Mouse (Mus musculus) lung, postnatal 0 days (tissue): ENCODE data around the gene C87436. TPM values are rescaled to one million over a fixed set of nuclear protein-coding genes. Genes with fewer than 3 reads are reported as not detected.

Source experiments
- ATAC-seq: fragments of 200-750 bp; cut with Nextera tagmentation; 2 replicates; pipeline ENCODE4 v1.8.0; 2017; ENCODE audit warnings: moderate library complexity
- DNase-seq: peaks from one replicate; pipeline ENCODE4 v3.0.0-alpha.2; 2016; ENCODE audit warnings: low spot score
- H3K27ac ChIP-seq: fragments of 300-500 bp; sonication (generic); 2 replicates; pipeline ENCODE4 v1.5.1; 2014; ENCODE audit warnings: antibody characterized with exemption, mild to moderate bottlenecking, low read length, mixed read lengths
- H3K27me3 ChIP-seq: fragments of 300-500 bp; sonication (generic); replicated peaks from 2 replicates; pipeline ENCODE4 v1.6.1; 2014; ENCODE audit warnings: low read length, mixed read lengths; ENCODE audit not compliant: insufficient read depth
- H3K36me3 ChIP-seq: fragments of 300-500 bp; sonication (generic); 2 replicates; pipeline ENCODE4 v1.6.1; 2014; ENCODE audit warnings: low read length, mixed read lengths; ENCODE audit not compliant: insufficient read depth
- H3K4me1 ChIP-seq: fragments of 300-500 bp; sonication (generic); 2 replicates; pipeline ENCODE4 v1.6.1; 2014; ENCODE audit warnings: antibody characterized with exemption, low read depth, low read length, mixed read lengths; ENCODE audit not compliant: insufficient read depth
- H3K4me2 ChIP-seq: fragments of 300-500 bp; sonication (generic); replicated peaks from 2 replicates; pipeline ENCODE4 v1.6.1; 2014; ENCODE audit warnings: low read depth, mild to moderate bottlenecking, low read length, moderate library complexity, mixed read lengths
- H3K4me3 ChIP-seq: fragments of 300-500 bp; sonication (generic); 2 replicates; pipeline ENCODE4 v1.5.1; 2014; ENCODE audit warnings: low read depth, low read length
- H3K9ac ChIP-seq: fragments of 300-500 bp; sonication (generic); replicated peaks from 2 replicates; pipeline ENCODE4 v1.6.1; 2014; ENCODE audit warnings: low read depth, mild to moderate bottlenecking
- H3K9me3 ChIP-seq: fragments of 300-500 bp; sonication (generic); 2 replicates; pipeline ENCODE4 v1.6.1; 2016; ENCODE audit warnings: low read length, mixed read lengths
- CTCF ChIP-seq: IDR thresholded peaks from 2 replicates; pipeline ENCODE4 v1.5.1; 2016; ENCODE audit warnings: antibody characterized with exemption, mild to moderate bottlenecking
- EP300 ChIP-seq: IDR thresholded peaks from 2 replicates; pipeline ENCODE4 v1.6.1; 2016; ENCODE audit warnings: antibody characterized with exemption, mild to moderate bottlenecking, control low read depth
- WGBS: fragments of 180-500 bp; shearing (Covaris S2); extraction: QIAGEN DNeasy Blood & Tissue Kit; methylation state at CpG from one replicate; pipeline ENCODE4 v1.1.7; 2014; 5-methylcytosine and 5-hydroxymethylcytosine counted together
- polyA plus RNA-seq: library from polyadenylated mRNA; unstranded; fragments of >200 nt; fragmentation: Nextera tagmentation; extraction: Ambion mirVana; gene quantifications from 2 replicates; pipeline ENCODE4 v1.2.1, GENCODE M21; 2015

Gene C87436
- polyA plus RNA-seq, 1 experiment from 2014 or later, result 23.5 TPM

GRCm38 (mm10) chr6:86522001-86522911 lies 84.1 kb downstream of the C87436 start:
- Histone ChIP-seq H3K9ac (no peak overlapping the region), H3K4me2 (no peak overlapping the region), H3K27me3 (no peaks in the 10 kb centered on the region), H3K36me3 (no peaks in the 10 kb centered on the region), H3K9me3 (no peaks in the 10 kb centered on the region), H3K27ac (no peak overlapping the region), H3K4me1 (peaks cover 4% of the 10 kb centered on the region; the same call in 1 of the 2 replicates), H3K4me3 (no peak overlapping the region)
- DNase-seq, result no peak
- TF ChIP-seq CTCF (no peak; the same call in 1 of the 2 replicates), EP300 (no peak)
- 71% methylated on average over 5 of the region's 5 CpGs for WGBS
- ATAC-seq, result no peak

Other genes starting within 250 kb of the C87436 start
- gene Tgfa, start 243.2 kb upstream of the C87436 start, polyA plus RNA-seq, result 1.9 and 2.3 TPM in 2 replicates
- gene Fam136a, start 72.7 kb upstream of the C87436 start, polyA plus RNA-seq, result 44.7 and 45.3 TPM in 2 replicates
- gene Snrpg, start 67.1 kb upstream of the C87436 start, polyA plus RNA-seq, result 234 and 251 TPM in 2 replicates
- gene Pcyox1, start 41.2 kb upstream of the C87436 start, polyA plus RNA-seq, result 54.2 and 58.6 TPM in 2 replicates
- gene Tia1, start 34.2 kb upstream of the C87436 start, polyA plus RNA-seq, result 59.1 and 66.3 TPM in 2 replicates
- not detected in 2 replicates for gene Gm44790, start 11.7 kb upstream of the C87436 start, polyA plus RNA-seq
- 317 and 353 TPM in 2 replicates for gene Pcbp1, start 87.9 kb downstream of the C87436 start, polyA plus RNA-seq
- 4.4 and 4.6 TPM in 2 replicates for gene Asprv1, start 189.8 kb downstream of the C87436 start, polyA plus RNA-seq
- gene Mxd1, start 230.8 kb downstream of the C87436 start, polyA plus RNA-seq, result 16.4 and 17.2 TPM in 2 replicates
- gene Snrnp27, start 246.1 kb downstream of the C87436 start, polyA plus RNA-seq, result 91.2 and 95.5 TPM in 2 replicates